Mouse (Mus musculus) spleen, postnatal 14 days (tissue): Measurements from ENCODE around the gene Prkn.

Source experiments
- DNase-seq, 2 experiments: peaks; one replicate each; pipeline ENCODE4 v3.0.0; 2021 to 2022; ENCODE audit warnings: low spot score in 2 of 2

The Prkn gene

GRCm38 (mm10) chr17:11644016-11644415 is 803.8 kb downstream of the Prkn start:
- DNase-seq: no peak

GRCm38 (mm10) chr17:11644873-11645464 is 804.8 kb downstream of the Prkn start:
- DNase-seq: no peak

GRCm38 (mm10) chr17:11656397-11656796 is 816.2 kb downstream of the Prkn start:
- no peak for DNase-seq

- DNase-seq: no peak
Measured at GRCm38 (mm10) chr17:11656878-11657277, 816.7 kb downstream of the Prkn start.

- DNase-seq: no peak
Measured at GRCm38 (mm10) chr17:11661898-11662297, 821.7 kb downstream of the Prkn start.

GRCm38 (mm10) chr17:11663437-11663836 is 823.3 kb downstream of the Prkn start:
- no peak for DNase-seq

GRCm38 (mm10) chr17:11664610-11665345 is 824.6 kb downstream of the Prkn start:
- no peak for DNase-seq

- no peak for DNase-seq
Measured at GRCm38 (mm10) chr17:11679716-11680115, 839.5 kb downstream of the Prkn start.

GRCm38 (mm10) chr17:11680456-11680855 is 840.3 kb downstream of the Prkn start:
- no peak for DNase-seq

GRCm38 (mm10) chr17:11681825-11682372 is 841.7 kb downstream of the Prkn start:
- no peak for DNase-seq

- DNase-seq: no peak
Measured at GRCm38 (mm10) chr17:11705005-11705404, 864.8 kb downstream of the Prkn start.

GRCm38 (mm10) chr17:11705761-11706160 is 865.6 kb downstream of the Prkn start:
- no peak for DNase-seq

- DNase-seq: no peak
Measured at GRCm38 (mm10) chr17:11712066-11712465, 871.9 kb downstream of the Prkn start.

GRCm38 (mm10) chr17:11719801-11720200 is 879.6 kb downstream of the Prkn start:
- DNase-seq: no peak

GRCm38 (mm10) chr17:11721906-11722305 is 881.7 kb downstream of the Prkn start:
- no peak for DNase-seq

GRCm38 (mm10) chr17:11722478-11722877 is 882.3 kb downstream of the Prkn start:
- no peak for DNase-seq

GRCm38 (mm10) chr17:11724135-11724534 is 884.0 kb downstream of the Prkn start:
- no peak for DNase-seq

- DNase-seq: no peak
Measured at GRCm38 (mm10) chr17:11727101-11727500, 886.9 kb downstream of the Prkn start.

GRCm38 (mm10) chr17:11728294-11728693 is 888.1 kb downstream of the Prkn start:
- DNase-seq: no peak

GRCm38 (mm10) chr17:11730656-11731594 is 890.7 kb downstream of the Prkn start:
- DNase-seq: no peak

GRCm38 (mm10) chr17:11735158-11735877 is 895.1 kb downstream of the Prkn start:
- no peak for DNase-seq
